Mouse (Mus musculus) kidney, embryonic 15.5 days (tissue): ENCODE results near the gene Rab38. TPM values are rescaled to one million over a fixed set of nuclear protein-coding genes. Genes with fewer than 3 reads are reported as not detected.

Experiments
- ATAC-seq: fragments of 200-750 bp; cut with Nextera tagmentation; replicated peaks from 2 replicates; pipeline ENCODE4 v1.8.0; 2017; ENCODE audit warnings: moderate TSS enrichment; ENCODE audit not compliant: low FRiP score
- H3K27ac ChIP-seq: fragments of 300-500 bp; sonication (generic); 2 replicates; pipeline ENCODE4 v1.5.1; 2015; ENCODE audit warnings: mild to moderate bottlenecking, inconsistent platforms
- H3K27me3 ChIP-seq: fragments of 300-500 bp; sonication (generic); 2 replicates; pipeline ENCODE4 v1.6.1; 2015; ENCODE audit warnings: inconsistent platforms
- H3K36me3 ChIP-seq: fragments of 300-500 bp; sonication (generic); 2 replicates; pipeline ENCODE4 v1.6.1; 2015; ENCODE audit warnings: inconsistent platforms
- H3K4me1 ChIP-seq: fragments of 300-500 bp; sonication (generic); 2 replicates; pipeline ENCODE4 v1.6.1; 2015; ENCODE audit warnings: inconsistent platforms
- H3K4me2 ChIP-seq: fragments of 300-500 bp; sonication (generic); 2 replicates; pipeline ENCODE4 v1.6.1; 2015; ENCODE audit warnings: moderate library complexity, mild to moderate bottlenecking, inconsistent platforms
- H3K4me3 ChIP-seq: fragments of 300-500 bp; sonication (generic); replicated peaks from 2 replicates; pipeline ENCODE4 v1.5.1; 2015; ENCODE audit warnings: mild to moderate bottlenecking, inconsistent platforms
- H3K9ac ChIP-seq: fragments of 300-500 bp; sonication (generic); 2 replicates; pipeline ENCODE4 v1.6.1; 2015; ENCODE audit warnings: mild to moderate bottlenecking, inconsistent platforms
- H3K9me3 ChIP-seq: fragments of 300-500 bp; sonication (generic); replicated peaks from 2 replicates; pipeline ENCODE4 v1.6.1; 2016; ENCODE audit warnings: inconsistent platforms
- WGBS: fragments of 180-500 bp; shearing (Covaris S2); methylation state at CpG from one replicate; pipeline ENCODE4 v1.1.7; 2015; ENCODE audit warnings: mixed read lengths; 5-methylcytosine and 5-hydroxymethylcytosine counted together
- polyA plus RNA-seq: library from polyadenylated mRNA; unstranded; fragments of >200 nt; fragmentation: Nextera tagmentation; extraction: Ambion mirVana; gene quantifications from 2 replicates; pipeline ENCODE4 v1.2.1, GENCODE M21; 2015

The Rab38 gene
- polyA plus RNA-seq, 1 experiment from 2014 or later = 3.8 TPM

- no peak overlapping the region for H3K4me2 ChIP-seq
- H3K27me3 ChIP-seq = no peaks in the 10 kb centered on the region
- ATAC-seq = no peak
- 83% methylated on average over 2 of the region's 2 CpGs for WGBS
- H3K4me3 ChIP-seq = no peak overlapping the region
- H3K4me1 ChIP-seq = no peaks in the 10 kb centered on the region
- H3K9me3 ChIP-seq = no peaks in the 10 kb centered on the region
- no peak overlapping the region for H3K27ac ChIP-seq
- no peaks in the 10 kb centered on the region for H3K36me3 ChIP-seq
- no peak overlapping the region for H3K9ac ChIP-seq
Measured at GRCm38 (mm10) chr7:88445320-88445903, 15.3 kb downstream of the Rab38 start.

- H3K4me3 ChIP-seq = no peak overlapping the region
- no peaks in the 10 kb centered on the region for H3K36me3 ChIP-seq
- H3K4me1 ChIP-seq = no peaks in the 10 kb centered on the region
- ATAC-seq = no peak
- no peak overlapping the region for H3K4me2 ChIP-seq
- H3K27me3 ChIP-seq = no peaks in the 10 kb centered on the region
- H3K9ac ChIP-seq = no peak overlapping the region
- 68% methylated on average over 1 of the region's 1 CpGs for WGBS
- no peaks in the 10 kb centered on the region for H3K9me3 ChIP-seq
- H3K27ac ChIP-seq = no peak overlapping the region
Measured at GRCm38 (mm10) chr7:88453234-88453633, 23.2 kb downstream of the Rab38 start.

- WGBS = 86% methylated on average over 3 of the region's 3 CpGs
- Histone ChIP-seq H3K36me3 (no peaks in the 10 kb centered on the region), H3K9me3 (no peaks in the 10 kb centered on the region), H3K4me1 (no peaks in the 10 kb centered on the region), H3K4me2 (no peak overlapping the region), H3K4me3 (no peak overlapping the region), H3K27me3 (no peaks in the 10 kb centered on the region), H3K27ac (no peak overlapping the region), H3K9ac (no peak overlapping the region)
- no peak for ATAC-seq
Measured at GRCm38 (mm10) chr7:88457827-88458226, 27.8 kb downstream of the Rab38 start.

- no peak overlapping the region for H3K9ac ChIP-seq
- H3K27me3 ChIP-seq = no peaks in the 10 kb centered on the region
- H3K4me2 ChIP-seq = no peak overlapping the region
- H3K36me3 ChIP-seq = no peaks in the 10 kb centered on the region
- H3K27ac ChIP-seq = no peak overlapping the region
- ATAC-seq = no peak
- no peak overlapping the region for H3K4me3 ChIP-seq
- 84% methylated on average over 3 of the region's 3 CpGs for WGBS
- no peaks in the 10 kb centered on the region for H3K4me1 ChIP-seq
- no peaks in the 10 kb centered on the region for H3K9me3 ChIP-seq
Measured at GRCm38 (mm10) chr7:88467754-88468153, 37.7 kb downstream of the Rab38 start.

- no peak for ATAC-seq
- WGBS = 90% methylated on average over 7 of the region's 7 CpGs
Measured at GRCm38 (mm10) chr7:88482110-88482619, 52.1 kb downstream of the Rab38 start.

GRCm38 (mm10) chr7:88482628-88483027 is 52.6 kb downstream of the Rab38 start:
- no peak for ATAC-seq
- Histone ChIP-seq H3K9me3 (no peaks in the 10 kb centered on the region), H3K9ac (no peak overlapping the region), H3K27me3 (no peaks in the 10 kb centered on the region), H3K27ac (no peak overlapping the region), H3K4me1 (no peaks in the 10 kb centered on the region), H3K4me3 (no peak overlapping the region), H3K36me3 (no peaks in the 10 kb centered on the region), H3K4me2 (no peak overlapping the region)
- 78% methylated on average over 7 of the region's 7 CpGs for WGBS

More at GRCm38 (mm10) chr7:88482110-88482619, 52.1 kb downstream of the Rab38 start:
- no peak overlapping the region for H3K4me3 ChIP-seq
- H3K27ac ChIP-seq = no peak overlapping the region
- no peak overlapping the region for H3K4me2 ChIP-seq
- H3K9ac ChIP-seq = no peak overlapping the region
- H3K36me3 ChIP-seq = no peaks in the 10 kb centered on the region
- no peaks in the 10 kb centered on the region for H3K4me1 ChIP-seq
- H3K9me3 ChIP-seq = no peaks in the 10 kb centered on the region
- no peaks in the 10 kb centered on the region for H3K27me3 ChIP-seq

GRCm38 (mm10) chr7:88491020-88491419 is 60.9 kb downstream of the Rab38 start:
- no peaks in the 10 kb centered on the region for H3K27me3 ChIP-seq
- no peak overlapping the region for H3K27ac ChIP-seq
- ATAC-seq = no peak
- no peak overlapping the region for H3K9ac ChIP-seq
- no peaks in the 10 kb centered on the region for H3K9me3 ChIP-seq
- no peak overlapping the region for H3K4me3 ChIP-seq
- WGBS = 67% methylated on average over 2 of the region's 2 CpGs
- H3K4me1 ChIP-seq = no peaks in the 10 kb centered on the region
- H3K36me3 ChIP-seq = no peaks in the 10 kb centered on the region
- H3K4me2 ChIP-seq = no peak overlapping the region

GRCm38 (mm10) chr7:88502217-88502817 is 72.2 kb downstream of the Rab38 start:
- H3K4me1 ChIP-seq = no peaks in the 10 kb centered on the region
- ATAC-seq = no peak
- no peaks in the 10 kb centered on the region for H3K27me3 ChIP-seq
- H3K9ac ChIP-seq = no peak overlapping the region
- no peak overlapping the region for H3K27ac ChIP-seq
- 86% methylated on average over 5 of the region's 5 CpGs for WGBS
- H3K9me3 ChIP-seq = no peaks in the 10 kb centered on the region
- no peak overlapping the region for H3K4me2 ChIP-seq
- no peak overlapping the region for H3K4me3 ChIP-seq
- no peaks in the 10 kb centered on the region for H3K36me3 ChIP-seq

- Histone ChIP-seq H3K9me3 (no peaks in the 10 kb centered on the region), H3K27me3 (no peaks in the 10 kb centered on the region), H3K4me3 (no peak overlapping the region), H3K4me2 (no peak overlapping the region), H3K9ac (no peak overlapping the region), H3K36me3 (no peaks in the 10 kb centered on the region), H3K27ac (no peak overlapping the region), H3K4me1 (no peaks in the 10 kb centered on the region)
- 87% methylated on average over 2 of the region's 2 CpGs for WGBS
- no peak for ATAC-seq
Measured at GRCm38 (mm10) chr7:88509748-88510147, 79.7 kb downstream of the Rab38 start.

- Histone ChIP-seq H3K4me2 (no peak overlapping the region), H3K27ac (no peak overlapping the region), H3K4me1 (no peaks in the 10 kb centered on the region), H3K9ac (no peak overlapping the region), H3K27me3 (no peaks in the 10 kb centered on the region), H3K9me3 (no peaks in the 10 kb centered on the region), H3K36me3 (no peaks in the 10 kb centered on the region), H3K4me3 (no peak overlapping the region)
- 52% methylated on average over 1 of the region's 1 CpGs for WGBS
- ATAC-seq = no peak
Measured at GRCm38 (mm10) chr7:88522481-88522880, 92.4 kb downstream of the Rab38 start.

GRCm38 (mm10) chr7:88527100-88527671 is 97.1 kb downstream of the Rab38 start:
- Histone ChIP-seq H3K27ac (no peak overlapping the region), H3K9ac (no peak overlapping the region), H3K4me1 (no peaks in the 10 kb centered on the region), H3K36me3 (no peaks in the 10 kb centered on the region), H3K4me3 (no peak overlapping the region), H3K27me3 (no peaks in the 10 kb centered on the region), H3K4me2 (no peak overlapping the region), H3K9me3 (no peaks in the 10 kb centered on the region)
- no peak for ATAC-seq
- 57% methylated on average over 1 of the region's 1 CpGs for WGBS

- Histone ChIP-seq H3K27me3 (no peaks in the 10 kb centered on the region), H3K9me3 (no peaks in the 10 kb centered on the region), H3K4me2 (no peak overlapping the region), H3K4me1 (no peaks in the 10 kb centered on the region), H3K36me3 (no peaks in the 10 kb centered on the region), H3K27ac (no peak overlapping the region), H3K9ac (no peak overlapping the region), H3K4me3 (no peak overlapping the region)
- ATAC-seq = no peak
Measured at GRCm38 (mm10) chr7:88536127-88536531, 106.1 kb downstream of the Rab38 start.
